Mouse (Mus musculus) skeletal muscle tissue, adult 2 months (tissue): ENCODE measurements around the gene E2f3.

Experiments
- DNase-seq: peaks from one replicate; pipeline ENCODE4 v3.0.0-alpha.2; 2012; ENCODE audit warnings: low read depth, low spot score

E2f3 gene

GRCm38 (mm10) chr13:29985855-29986755, at the start of gene E2f3:
TSS of gene E2f3 (minus strand) at chr13:29986063.
- peak; percentile 100 for DNase-seq

- DNase-seq = no peak
Measured at GRCm38 (mm10) chr13:30034540-30034939, 48.7 kb upstream of the E2f3 start.

DNA sequence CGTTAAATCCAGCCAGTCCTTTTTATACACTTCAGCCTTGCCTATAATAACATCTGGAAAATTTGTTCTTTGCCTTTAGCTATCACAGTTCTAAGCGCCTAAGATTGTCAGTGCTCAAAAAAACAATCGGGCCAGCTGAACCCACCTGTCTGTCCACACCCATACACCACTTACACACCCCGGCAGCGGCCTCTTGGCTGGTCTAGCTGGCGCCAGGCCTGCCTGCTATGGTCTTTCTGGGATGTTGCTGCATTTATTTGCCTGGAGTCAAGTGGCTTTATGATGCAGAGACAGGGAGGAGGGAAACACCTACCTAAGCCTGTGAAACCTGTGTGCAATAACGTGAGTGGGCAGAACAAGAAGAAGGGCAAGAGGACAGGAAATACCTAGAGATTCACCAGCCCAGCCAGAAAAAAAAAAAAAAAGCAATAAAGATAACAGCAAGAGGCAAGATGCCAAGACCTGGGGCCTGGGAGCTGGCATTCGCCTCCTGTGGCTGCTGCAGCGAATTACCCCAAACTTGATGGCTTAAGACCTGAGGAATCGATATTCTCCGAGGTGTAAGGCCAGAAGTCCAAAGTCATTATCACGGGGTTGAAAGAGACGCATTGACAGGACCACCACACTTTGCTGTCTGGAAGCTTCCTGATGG, 45.9 kb upstream of the E2f3 start:
- no peak for DNase-seq

DNA sequence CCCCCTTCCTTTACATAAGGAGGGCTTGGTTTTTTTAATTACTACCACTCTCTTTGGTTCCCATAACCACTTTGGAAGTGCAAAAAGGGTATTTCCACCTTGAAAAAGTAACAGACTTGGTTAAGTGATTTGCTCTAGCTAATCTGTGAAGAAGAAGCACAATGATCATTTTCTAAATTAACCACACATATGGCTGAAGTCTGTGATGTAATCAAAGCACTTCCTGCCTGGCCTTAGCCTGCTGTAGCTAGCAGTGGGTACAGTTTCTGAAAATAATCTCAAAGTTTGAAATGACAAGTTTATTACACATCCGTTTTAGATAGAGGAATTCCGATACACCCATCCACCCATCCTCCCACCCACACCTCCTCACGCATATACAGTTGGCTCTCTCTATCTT, 42.0 kb upstream of the E2f3 start:
- DNase-seq = no peak

DNA sequence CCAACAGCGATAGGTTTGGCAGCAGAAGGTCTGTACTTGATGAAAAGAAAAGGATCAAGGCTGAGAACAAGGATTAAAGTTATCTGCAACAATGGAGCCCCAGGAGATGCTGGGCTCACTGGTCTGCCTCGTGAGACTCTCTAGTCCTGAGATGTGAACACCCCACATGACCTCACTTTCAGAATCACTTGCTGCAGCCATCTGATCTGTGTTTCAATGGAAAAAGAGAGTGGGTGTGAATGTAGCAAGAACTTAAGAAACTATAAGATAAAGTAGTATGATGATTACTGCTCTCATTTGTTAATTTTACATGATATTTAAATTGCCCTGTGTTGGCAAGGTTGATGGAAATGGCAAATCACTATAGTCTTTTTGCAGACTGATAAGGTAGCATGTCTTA, 36.6 kb upstream of the E2f3 start:
- DNase-seq = no peak

- no peak for DNase-seq
Measured at GRCm38 (mm10) chr13:30018573-30018972, 32.7 kb upstream of the E2f3 start.

GRCm38 (mm10) chr13:30017611-30018010, 31.7 kb upstream of the E2f3 start:
- DNase-seq = no peak

- DNase-seq = no peak
Measured at GRCm38 (mm10) chr13:30014576-30014975, 28.7 kb upstream of the E2f3 start.

GRCm38 (mm10) chr13:30012226-30012625, 26.4 kb upstream of the E2f3 start:
- DNase-seq = no peak

DNA sequence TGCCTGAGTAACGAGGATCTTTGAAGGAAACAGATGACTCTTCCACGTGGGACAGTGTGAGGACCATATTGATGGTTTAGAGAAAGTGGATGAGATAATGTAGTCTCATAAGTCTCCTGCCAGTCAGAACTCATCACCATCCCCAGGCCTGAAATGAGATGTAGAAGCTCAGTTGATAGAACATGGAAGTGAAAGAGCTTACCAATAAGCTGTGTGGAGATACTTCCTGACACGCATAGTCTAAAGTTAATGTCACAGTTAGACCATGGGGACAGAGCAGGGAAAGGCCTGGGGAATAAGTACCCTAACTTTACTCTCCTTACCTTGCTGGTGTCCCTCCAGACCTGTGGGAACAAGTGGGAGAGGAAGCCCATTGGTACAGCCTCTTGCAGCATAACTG, 22.9 kb upstream of the E2f3 start:
- no peak for DNase-seq

- DNase-seq = no peak
Measured at GRCm38 (mm10) chr13:30005422-30005821, 19.6 kb upstream of the E2f3 start.

DNA sequence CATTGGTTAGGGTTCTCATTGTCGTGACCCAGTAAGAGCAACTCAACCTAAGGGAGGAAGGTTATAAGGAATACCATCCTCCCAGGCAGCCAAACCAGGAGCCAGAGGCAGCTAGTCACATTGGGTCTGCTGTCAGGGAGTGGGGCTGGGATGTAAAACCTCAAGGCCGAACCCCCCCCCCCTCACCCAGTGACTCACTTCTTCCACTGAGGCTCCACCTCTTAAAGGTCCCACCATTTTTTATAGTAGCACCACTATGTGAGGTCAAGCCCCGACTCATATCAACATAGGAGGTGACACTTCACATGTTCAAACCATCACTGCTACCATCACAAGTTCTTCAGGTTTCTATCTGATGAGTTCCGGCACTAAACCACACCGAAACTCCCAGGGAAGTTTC, 19.0 kb upstream of the E2f3 start:
- no peak for DNase-seq

DNA sequence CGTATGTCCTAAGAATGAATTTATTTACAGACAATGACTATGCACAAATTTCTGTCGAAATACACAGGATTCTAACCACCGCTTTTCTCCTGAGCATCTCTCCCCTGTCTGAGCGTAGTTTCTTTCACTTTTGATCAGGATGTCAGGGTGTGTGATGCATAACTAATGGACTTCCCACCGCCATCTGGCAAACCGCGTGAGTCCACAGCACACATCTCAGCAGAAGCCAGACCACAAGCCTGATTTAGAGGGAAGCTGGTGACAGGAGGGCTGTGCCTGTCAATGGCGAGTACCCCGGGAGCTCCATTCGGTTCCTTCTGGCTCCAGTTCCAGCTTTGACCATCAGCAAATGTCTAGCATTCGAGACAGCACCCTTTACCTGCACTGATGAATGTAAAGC, 17.3 kb upstream of the E2f3 start:
- no peak for DNase-seq

DNA sequence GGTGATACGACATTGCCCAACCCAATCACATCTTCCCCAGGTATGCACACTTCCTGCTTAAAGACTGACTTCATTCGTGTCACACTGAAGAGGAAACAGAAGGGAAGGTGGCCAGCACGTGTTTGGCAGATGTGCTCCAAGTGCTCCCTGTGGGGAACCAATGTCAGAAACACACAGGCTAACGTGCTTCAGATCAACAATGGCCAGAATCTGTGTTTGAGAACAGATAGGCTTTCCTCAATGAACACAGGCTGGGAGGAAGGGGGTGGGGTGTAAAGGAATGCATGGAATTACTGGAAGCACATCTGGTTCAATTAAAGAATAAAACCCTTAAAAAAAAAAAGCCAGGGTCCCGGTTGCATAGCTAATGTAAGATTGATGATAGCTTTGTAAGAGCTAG, 15.2 kb upstream of the E2f3 start:
- no peak for DNase-seq

GRCm38 (mm10) chr13:29987956-29988355, 2.1 kb upstream of the E2f3 start:
- no peak for DNase-seq

DNA sequence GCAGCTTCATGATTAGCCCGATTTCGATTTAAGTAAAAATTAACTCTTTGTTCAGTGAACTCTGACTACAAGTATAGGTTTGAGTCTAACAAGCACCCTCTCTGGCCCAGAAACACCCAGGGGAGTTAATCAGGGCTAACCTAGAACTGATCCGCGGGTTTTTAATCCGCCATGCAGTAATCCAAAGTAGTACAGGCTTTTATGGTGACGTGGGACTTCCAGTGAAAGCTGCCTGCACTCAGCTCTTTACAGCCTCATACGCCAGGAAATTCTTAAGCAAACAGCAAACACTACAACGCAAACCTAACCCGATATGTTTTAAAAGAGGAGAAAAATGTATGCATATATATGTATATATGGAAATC, 875 bp upstream of the E2f3 start:
- DNase-seq = no peak

GRCm38 (mm10) chr13:29985101-29985854, 585 bp downstream of the E2f3 start:
- no peak for DNase-seq

- peak; percentile 57 for DNase-seq
Measured at GRCm38 (mm10) chr13:29984286-29985100, 1.4 kb downstream of the E2f3 start.

GRCm38 (mm10) chr13:29983523-29984191, 2.2 kb downstream of the E2f3 start:
- no peak for DNase-seq

DNA sequence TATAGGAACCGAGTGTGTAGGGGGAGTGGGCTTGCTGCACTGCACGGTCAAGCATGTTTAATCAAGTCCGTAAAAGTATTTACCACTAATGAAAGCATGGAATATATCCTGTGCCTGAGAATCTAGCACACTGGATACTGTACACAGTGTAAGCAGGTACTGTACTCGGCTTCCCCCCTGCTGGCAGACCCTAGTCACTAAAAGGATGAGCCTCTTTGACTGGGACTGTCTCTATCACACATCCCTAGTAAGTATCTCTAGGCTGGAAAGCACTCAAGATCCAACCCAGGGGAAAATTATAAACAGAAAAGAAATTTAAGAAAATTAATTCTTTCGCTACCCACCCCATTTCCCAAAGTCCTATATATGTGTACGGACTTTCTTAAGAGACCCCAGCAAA, 2.8 kb downstream of the E2f3 start:
- no peak for DNase-seq

- DNase-seq = no peak
Measured at GRCm38 (mm10) chr13:29982400-29982799, 3.5 kb downstream of the E2f3 start.
